Mouse (Mus musculus): Measurements from ENCODE around the gene Glt1d1. TPM values are rescaled to one million over a fixed set of nuclear protein-coding genes. Genes with fewer than 3 reads are reported as not detected.
A peak's percentile ranks its signal among the peaks of the same experiment; 100 is the strongest.

Glt1d1 gene
- polyA plus RNA-seq, 1 experiment from 2014 or later, result 0.07 TPM

- WGBS (ENCODE audit: insufficient replicate concordance), result 39% methylated on average over 5 of the region's 5 CpGs
- no peak for ATAC-seq (ENCODE audit: low read depth)
- Histone ChIP-seq H3K27ac (ENCODE audit: low read length) (no peak overlapping the region), H3K4me2 (ENCODE audit: low read depth, low read length) (no peak overlapping the region), H3K27me3 (ENCODE audit: control insufficient read depth, insufficient read depth, low read depth, low read length) (no peaks in the 10 kb centered on the region), H3K4me3 (ENCODE audit: low read depth, low read length) (no peak overlapping the region), H3K9me3 (replicated peaks; ENCODE audit: control insufficient read depth, low read length) (no peaks in the 10 kb centered on the region), H3K36me3 (ENCODE audit: control insufficient read depth, insufficient read depth) (no peaks in the 10 kb centered on the region), H3K4me1 (ENCODE audit: control insufficient read depth, low read depth, low read length) (no peaks in the 10 kb centered on the region), H3K9ac (ENCODE audit: low read depth, low read length) (no peak overlapping the region)
Measured at GRCm38 (mm10) chr5:127699679-127700078, 67.6 kb downstream of the Glt1d1 start.

DNA sequence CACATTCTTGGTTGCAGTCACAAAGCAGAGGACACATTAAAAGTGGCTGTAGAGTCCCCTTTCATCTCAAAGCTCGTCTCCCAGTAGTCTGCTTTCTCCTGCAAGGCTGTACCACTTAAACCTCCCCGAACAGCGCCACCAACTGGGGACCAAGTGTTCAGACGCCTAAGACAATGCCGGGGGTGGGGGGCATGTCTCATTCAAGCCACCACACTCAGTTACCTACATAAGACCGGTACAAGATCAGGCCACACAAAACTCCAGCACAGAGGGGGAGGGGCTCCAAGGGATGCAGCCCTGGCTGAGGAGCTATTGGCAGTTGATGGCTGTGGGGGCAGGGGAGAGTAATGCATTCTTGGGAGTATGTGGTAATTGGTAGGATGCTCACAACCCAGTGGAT lies 68.1 kb downstream of the Glt1d1 start:
- Histone ChIP-seq H3K27me3 (ENCODE audit: control insufficient read depth, insufficient read depth, low read depth, low read length) (no peaks in the 10 kb centered on the region), H3K9me3 (replicated peaks; ENCODE audit: control insufficient read depth, low read length) (no peaks in the 10 kb centered on the region), H3K27ac (ENCODE audit: low read length) (no peak overlapping the region), H3K9ac (ENCODE audit: low read depth, low read length) (no peak overlapping the region), H3K4me3 (ENCODE audit: low read depth, low read length) (no peak overlapping the region), H3K4me1 (ENCODE audit: control insufficient read depth, low read depth, low read length) (no peaks in the 10 kb centered on the region), H3K36me3 (ENCODE audit: control insufficient read depth, insufficient read depth) (no peaks in the 10 kb centered on the region), H3K4me2 (ENCODE audit: low read depth, low read length) (no peak overlapping the region)
- no peak for ATAC-seq (ENCODE audit: low read depth)
- 57% methylated on average over 6 of the region's 6 CpGs for WGBS (ENCODE audit: insufficient replicate concordance)

DNA sequence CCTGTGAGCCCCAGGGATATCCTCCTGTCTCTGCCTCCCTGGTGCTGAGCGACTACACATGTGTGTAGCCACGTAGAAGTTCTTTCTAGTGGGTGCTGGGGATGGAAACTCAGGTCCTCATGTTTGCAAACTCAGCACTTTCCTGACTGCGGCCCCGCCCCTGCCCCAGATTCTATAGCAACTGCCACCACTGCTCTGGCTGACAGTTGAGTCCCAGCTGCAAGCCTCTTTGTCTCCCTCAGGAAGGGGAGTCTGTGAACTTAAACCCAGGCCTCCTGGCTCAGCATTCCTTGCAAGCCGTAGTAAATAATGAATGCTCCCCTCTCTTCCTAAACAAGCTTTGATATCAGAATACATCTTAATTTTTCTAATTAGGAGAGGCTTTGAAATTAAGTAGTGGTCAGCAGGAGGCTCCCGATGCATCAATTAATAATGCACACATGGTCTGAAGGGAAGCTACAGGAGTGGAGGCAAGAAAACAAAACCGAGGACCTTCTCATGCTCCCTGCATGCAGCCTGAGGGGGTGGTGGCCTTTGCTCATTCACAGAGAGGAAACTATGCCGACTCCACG lies 71.6 kb downstream of the Glt1d1 start:
- WGBS (ENCODE audit: insufficient replicate concordance), result 61% methylated on average over 9 of the region's 9 CpGs
- Histone ChIP-seq H3K4me3 (ENCODE audit: low read depth, low read length) (no peak overlapping the region), H3K9ac (ENCODE audit: low read depth, low read length) (no peak overlapping the region), H3K27me3 (ENCODE audit: control insufficient read depth, insufficient read depth, low read depth, low read length) (no peaks in the 10 kb centered on the region), H3K9me3 (replicated peaks; ENCODE audit: control insufficient read depth, low read length) (no peaks in the 10 kb centered on the region; the same call in 1 of the 2 replicates), H3K27ac (ENCODE audit: low read length) (no peak overlapping the region), H3K4me1 (ENCODE audit: control insufficient read depth, low read depth, low read length) (no peaks in the 10 kb centered on the region), H3K4me2 (ENCODE audit: low read depth, low read length) (no peak overlapping the region), H3K36me3 (ENCODE audit: control insufficient read depth, insufficient read depth) (no peaks in the 10 kb centered on the region)
- no peak for ATAC-seq (ENCODE audit: low read depth)

DNA sequence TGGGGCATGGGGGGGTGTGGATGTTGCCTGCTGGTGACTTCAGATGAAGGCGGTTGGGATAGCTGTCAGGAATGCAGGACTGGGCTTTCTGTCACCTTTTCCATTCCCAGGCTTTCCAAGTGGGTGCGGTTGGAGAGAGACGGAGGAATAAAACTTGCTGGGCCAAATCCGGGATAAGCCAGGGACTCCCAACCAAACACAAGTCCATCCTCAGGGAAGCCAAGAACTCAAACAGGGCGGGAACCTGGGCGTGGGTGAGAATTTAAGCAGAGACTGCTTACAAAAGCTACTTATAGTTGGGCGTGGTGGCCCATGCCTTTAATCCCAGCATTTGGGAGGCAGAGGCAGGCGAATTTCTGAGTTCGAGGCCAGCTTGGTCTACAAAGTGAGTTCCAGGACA lies 73.2 kb downstream of the Glt1d1 start:
- WGBS (ENCODE audit: insufficient replicate concordance), result 68% methylated on average over 9 of the region's 9 CpGs
- H3K4me1 ChIP-seq (ENCODE audit: control insufficient read depth, low read depth, low read length), result no peaks in the 10 kb centered on the region
- H3K27ac ChIP-seq (ENCODE audit: low read length), result no peak overlapping the region
- no peaks in the 10 kb centered on the region for H3K27me3 ChIP-seq (ENCODE audit: control insufficient read depth, insufficient read depth, low read depth, low read length)
- no peaks in the 10 kb centered on the region; the same call in 1 of the 2 replicates for H3K9me3 ChIP-seq (replicated peaks; ENCODE audit: control insufficient read depth, low read length)
- no peaks in the 10 kb centered on the region for H3K36me3 ChIP-seq (ENCODE audit: control insufficient read depth, insufficient read depth)
- no peak for ATAC-seq (ENCODE audit: low read depth)
- no peak overlapping the region for H3K4me2 ChIP-seq (ENCODE audit: low read depth, low read length)
- H3K9ac ChIP-seq (ENCODE audit: low read depth, low read length), result no peak overlapping the region
- no peak overlapping the region for H3K4me3 ChIP-seq (ENCODE audit: low read depth, low read length)

- Histone ChIP-seq H3K36me3 (ENCODE audit: control insufficient read depth, insufficient read depth) (no peaks in the 10 kb centered on the region), H3K9me3 (replicated peaks; ENCODE audit: control insufficient read depth, low read length) (no peaks in the 10 kb centered on the region; the same call in 1 of the 2 replicates), H3K4me1 (ENCODE audit: control insufficient read depth, low read depth, low read length) (no peaks in the 10 kb centered on the region), H3K4me2 (ENCODE audit: low read depth, low read length) (no peak overlapping the region), H3K4me3 (ENCODE audit: low read depth, low read length) (no peak overlapping the region), H3K27me3 (ENCODE audit: control insufficient read depth, insufficient read depth, low read depth, low read length) (no peaks in the 10 kb centered on the region), H3K27ac (ENCODE audit: low read length) (no peak overlapping the region), H3K9ac (ENCODE audit: low read depth, low read length) (no peak overlapping the region)
- ATAC-seq (ENCODE audit: low read depth), result no peak
- 76% methylated on average over 8 of the region's 8 CpGs for WGBS (ENCODE audit: insufficient replicate concordance)
Measured at GRCm38 (mm10) chr5:127705976-127706375, 73.9 kb downstream of the Glt1d1 start.

- H3K9me3 ChIP-seq (replicated peaks; ENCODE audit: control insufficient read depth, low read length), result no peaks in the 10 kb centered on the region; the same call in 1 of the 2 replicates
- no peaks in the 10 kb centered on the region for H3K4me1 ChIP-seq (ENCODE audit: control insufficient read depth, low read depth, low read length)
- no peak overlapping the region for H3K9ac ChIP-seq (ENCODE audit: low read depth, low read length)
- H3K27ac ChIP-seq (ENCODE audit: low read length), result no peak overlapping the region
- no peaks in the 10 kb centered on the region for H3K27me3 ChIP-seq (ENCODE audit: control insufficient read depth, insufficient read depth, low read depth, low read length)
- WGBS (ENCODE audit: insufficient replicate concordance), result 57% methylated on average over 9 of the region's 9 CpGs
- H3K36me3 ChIP-seq (ENCODE audit: control insufficient read depth, insufficient read depth), result no peaks in the 10 kb centered on the region
- ATAC-seq (ENCODE audit: low read depth), result no peak
- H3K4me2 ChIP-seq (ENCODE audit: low read depth, low read length), result no peak overlapping the region
- H3K4me3 ChIP-seq (ENCODE audit: low read depth, low read length), result no peak overlapping the region
Measured at GRCm38 (mm10) chr5:127708143-127708542, 76.1 kb downstream of the Glt1d1 start.

GRCm38 (mm10) chr5:127714783-127715704 lies 83.0 kb downstream of the Glt1d1 start:
- H3K9ac ChIP-seq (ENCODE audit: low read depth, low read length), result no peak overlapping the region
- peak overlapping the region; percentile 31 for H3K27ac ChIP-seq (ENCODE audit: low read length)
- H3K4me3 ChIP-seq (ENCODE audit: low read depth, low read length), result no peak overlapping the region
- no peaks in the 10 kb centered on the region for H3K27me3 ChIP-seq (ENCODE audit: control insufficient read depth, insufficient read depth, low read depth, low read length)
- no peaks in the 10 kb centered on the region for H3K36me3 ChIP-seq (ENCODE audit: control insufficient read depth, insufficient read depth)
- H3K9me3 ChIP-seq (replicated peaks; ENCODE audit: control insufficient read depth, low read length), result no peaks in the 10 kb centered on the region
- peak; percentile 94 for ATAC-seq (ENCODE audit: low read depth)
- no peaks in the 10 kb centered on the region for H3K4me1 ChIP-seq (ENCODE audit: control insufficient read depth, low read depth, low read length)
- 43% methylated on average over 7 of the region's 7 CpGs for WGBS (ENCODE audit: insufficient replicate concordance)
- no peak overlapping the region; the same call in 1 of the 2 replicates for H3K4me2 ChIP-seq (ENCODE audit: low read depth, low read length)

GRCm38 (mm10) chr5:127720591-127721379 lies 88.7 kb downstream of the Glt1d1 start:
- peak overlapping the region; percentile 31 for H3K4me3 ChIP-seq (ENCODE audit: low read depth, low read length)
- H3K36me3 ChIP-seq (ENCODE audit: control insufficient read depth, insufficient read depth), result no peaks in the 10 kb centered on the region
- WGBS (ENCODE audit: insufficient replicate concordance), result 27% methylated on average over 15 of the region's 15 CpGs
- H3K27me3 ChIP-seq (ENCODE audit: control insufficient read depth, insufficient read depth, low read depth, low read length), result no peaks in the 10 kb centered on the region
- no peaks in the 10 kb centered on the region for H3K9me3 ChIP-seq (replicated peaks; ENCODE audit: control insufficient read depth, low read length)
- H3K9ac ChIP-seq (ENCODE audit: low read depth, low read length), result peak overlapping the region; percentile 24; the same call in 1 of the 2 replicates
- H3K4me2 ChIP-seq (ENCODE audit: low read depth, low read length), result peak overlapping the region; percentile 34
- H3K27ac ChIP-seq (ENCODE audit: low read length), result no peak overlapping the region; the same call in 1 of the 2 replicates
- H3K4me1 ChIP-seq (ENCODE audit: control insufficient read depth, low read depth, low read length), result no peaks in the 10 kb centered on the region
- ATAC-seq (ENCODE audit: low read depth), result peak; percentile 77
